Mouse (Mus musculus): ENCODE measurements at regions not wholly inside any gene's neighbourhood (a gene's known extent, or its start where the extent isn't known, plus 50 kb on each side); places are given as distances from the start of the nearest gene placed in this dataset.

DNA sequence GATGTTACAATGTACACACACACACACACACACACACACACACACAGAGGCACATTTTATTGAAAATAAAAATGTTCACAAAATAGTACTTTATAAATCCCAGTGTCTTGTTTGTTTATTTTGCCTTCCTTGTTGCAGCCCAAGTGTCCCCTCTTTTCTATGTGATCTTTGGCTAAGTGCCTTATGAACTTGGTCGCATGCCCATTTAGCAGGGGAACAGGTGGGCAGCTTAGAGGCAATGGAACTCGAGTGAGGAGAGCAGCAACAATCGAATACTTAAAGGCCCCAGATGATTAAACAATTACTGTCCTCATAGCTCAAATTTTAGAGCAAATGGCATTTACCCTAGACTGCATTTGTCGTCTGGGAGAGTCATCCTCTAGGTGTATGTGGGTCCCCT is 631.1 kb upstream of the Cdh5 start:
- no peaks in the 10 kb centered on the region for H3K79me2 ChIP-seq (ENCODE audit: control insufficient read depth, insufficient read depth)
- TF ChIP-seq FOSL1 (IDR thresholded peaks at IDR 0.05; ENCODE audit: insufficient read depth, low read length, poor library complexity, severe bottlenecking) (no peak), MYOG (IDR thresholded peaks at IDR 0.05; ENCODE audit: control insufficient read depth, extremely low read depth, insufficient read length) (no peak), MAX (IDR thresholded peaks at IDR 0.05) (no peak)

DNA sequence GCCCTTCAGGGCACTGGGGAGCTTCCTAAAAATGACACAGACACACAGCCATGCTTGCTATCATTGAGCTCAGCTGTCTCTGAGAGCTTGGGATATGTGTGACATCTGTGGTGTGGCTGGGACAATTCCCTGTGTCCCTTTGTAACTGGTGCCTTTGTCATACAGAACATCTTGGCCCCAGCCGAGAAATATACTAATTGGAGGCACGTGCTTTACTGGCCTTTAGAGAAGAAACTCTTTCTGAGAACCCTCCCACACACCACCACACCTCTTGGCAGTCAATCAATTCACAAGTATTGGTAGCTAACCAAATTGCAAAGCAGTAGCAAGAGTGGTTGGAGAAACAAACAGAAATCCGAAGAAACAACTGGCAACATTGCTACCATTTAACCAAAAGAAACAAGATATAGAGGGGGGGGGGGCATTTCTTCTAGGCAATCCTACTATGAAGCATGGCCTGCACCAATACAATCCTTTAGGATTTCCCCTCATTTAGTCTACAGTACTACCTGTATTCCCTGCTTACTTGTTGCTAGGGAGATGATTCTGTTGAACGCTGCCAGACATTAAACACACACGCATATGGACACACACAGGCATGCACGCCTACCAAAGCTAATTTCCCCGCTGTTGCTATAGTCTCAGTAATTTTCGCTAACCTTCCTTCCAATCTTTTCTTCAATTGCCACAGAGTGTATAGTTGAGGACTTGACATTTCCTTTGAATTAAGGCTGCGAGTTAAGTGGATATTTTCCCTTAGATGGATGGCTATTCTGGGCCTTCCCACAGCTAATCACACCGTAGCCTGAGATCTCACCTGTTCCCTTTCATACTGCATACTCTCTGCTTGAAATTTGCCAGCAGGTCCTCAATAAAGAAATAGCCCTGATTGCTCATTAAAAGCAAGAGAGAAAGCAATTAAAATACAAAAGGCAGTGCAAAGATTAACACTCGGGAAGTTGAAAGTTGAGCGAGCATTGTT is 625.3 kb upstream of the Cdh5 start:
- Histone ChIP-seq H3K4me3 (ENCODE audit: insufficient read depth, poor library complexity, severe bottlenecking) (no peak overlapping the region), H3K27me3 (ENCODE audit: control insufficient read depth, insufficient read depth, insufficient read length) (no peaks in the 10 kb centered on the region), H3K79me2 (ENCODE audit: control insufficient read depth, insufficient read depth) (no peaks in the 10 kb centered on the region), H3ac (ENCODE audit: control insufficient read depth, insufficient read length, low read depth) (no peak overlapping the region), H3K36me3 (ENCODE audit: control insufficient read depth, insufficient read depth) (no peaks in the 10 kb centered on the region), H3K79me3 (ENCODE audit: low read depth) (no peaks in the 10 kb centered on the region)
- TF ChIP-seq MAX (IDR thresholded peaks at IDR 0.05) (no peak), USF1 (IDR thresholded peaks at IDR 0.05; ENCODE audit: low read depth) (no peak), MYOD1 (IDR thresholded peaks at IDR 0.05; ENCODE audit: control insufficient read depth, insufficient read length, low read depth) (no peak), FOSL1 (IDR thresholded peaks at IDR 0.05; ENCODE audit: insufficient read depth, low read length, poor library complexity, severe bottlenecking) (no peak), CTCF (IDR thresholded peaks at IDR 0.05; ENCODE audit: control insufficient read depth, insufficient read depth, insufficient read length) (no peak), MYOG (IDR thresholded peaks at IDR 0.05; ENCODE audit: control insufficient read depth, extremely low read depth, insufficient read length) (no peak), CEBPB (IDR thresholded peaks at IDR 0.05; ENCODE audit: low read depth) (no peak)

More for the DNA sequence above, 631.1 kb upstream of the Cdh5 start:
- H3K36me3 ChIP-seq (ENCODE audit: control insufficient read depth, insufficient read depth): no peaks in the 10 kb centered on the region
- no peak overlapping the region for H3ac ChIP-seq (ENCODE audit: control insufficient read depth, insufficient read length, low read depth)
- H3K27me3 ChIP-seq (ENCODE audit: control insufficient read depth, insufficient read depth, insufficient read length): no peaks in the 10 kb centered on the region
- no peak overlapping the region for H3K4me3 ChIP-seq (ENCODE audit: insufficient read depth, poor library complexity, severe bottlenecking)
- H3K79me3 ChIP-seq (ENCODE audit: low read depth): no peaks in the 10 kb centered on the region

DNA sequence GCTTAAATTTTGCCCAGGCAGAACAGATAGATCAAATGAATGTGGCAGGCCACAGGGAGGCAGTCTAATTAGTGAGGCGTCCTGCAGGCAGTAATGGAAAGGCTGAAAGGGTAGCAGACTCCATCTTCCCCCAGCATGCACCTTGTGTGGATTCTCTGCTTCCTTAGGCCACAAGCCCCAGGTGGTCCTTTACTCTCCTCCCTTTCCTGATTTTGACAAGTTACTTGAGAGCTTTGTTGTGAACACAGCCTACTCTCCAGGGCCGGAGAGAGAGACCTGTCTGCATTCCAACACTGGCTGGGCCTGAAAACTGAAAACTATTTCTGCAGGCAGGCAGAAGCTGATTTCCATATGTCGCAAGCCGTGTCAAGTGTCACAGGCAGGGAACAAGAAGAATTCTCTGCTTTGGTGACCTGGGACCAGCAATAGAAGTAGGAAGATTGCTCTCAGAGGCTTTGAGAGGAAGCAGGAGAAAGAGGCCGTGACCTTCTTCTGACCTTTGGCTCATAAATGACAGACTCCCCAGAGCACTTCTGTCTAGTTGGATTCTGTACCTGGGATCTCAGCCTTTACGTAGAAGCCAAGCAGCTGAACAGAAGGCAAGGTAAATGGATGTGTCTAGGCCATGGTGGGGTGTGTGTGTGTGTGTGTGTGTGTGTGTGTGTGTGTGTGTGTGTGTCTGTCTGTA is 619.2 kb upstream of the Cdh5 start:
- Histone ChIP-seq H3K79me2 (ENCODE audit: control insufficient read depth, insufficient read depth) (no peaks in the 10 kb centered on the region), H3K27me3 (ENCODE audit: control insufficient read depth, insufficient read depth, insufficient read length) (no peaks in the 10 kb centered on the region), H3K4me3 (ENCODE audit: insufficient read depth, poor library complexity, severe bottlenecking) (no peak overlapping the region), H3K79me3 (ENCODE audit: low read depth) (no peaks in the 10 kb centered on the region), H3K36me3 (ENCODE audit: control insufficient read depth, insufficient read depth) (no peaks in the 10 kb centered on the region), H3ac (ENCODE audit: control insufficient read depth, insufficient read length, low read depth) (no peak overlapping the region)
- TF ChIP-seq USF1 (IDR thresholded peaks at IDR 0.05; ENCODE audit: low read depth) (no peak), FOSL1 (IDR thresholded peaks at IDR 0.05; ENCODE audit: insufficient read depth, low read length, poor library complexity, severe bottlenecking) (no peak), MYOD1 (IDR thresholded peaks at IDR 0.05; ENCODE audit: control insufficient read depth, insufficient read length, low read depth) (no peak), MYOG (IDR thresholded peaks at IDR 0.05; ENCODE audit: control insufficient read depth, extremely low read depth, insufficient read length) (no peak), MAX (IDR thresholded peaks at IDR 0.05) (no peak), CEBPB (IDR thresholded peaks at IDR 0.05; ENCODE audit: low read depth) (no peak), CTCF (IDR thresholded peaks at IDR 0.05; ENCODE audit: control insufficient read depth, insufficient read depth, insufficient read length) (no peak)

DNA sequence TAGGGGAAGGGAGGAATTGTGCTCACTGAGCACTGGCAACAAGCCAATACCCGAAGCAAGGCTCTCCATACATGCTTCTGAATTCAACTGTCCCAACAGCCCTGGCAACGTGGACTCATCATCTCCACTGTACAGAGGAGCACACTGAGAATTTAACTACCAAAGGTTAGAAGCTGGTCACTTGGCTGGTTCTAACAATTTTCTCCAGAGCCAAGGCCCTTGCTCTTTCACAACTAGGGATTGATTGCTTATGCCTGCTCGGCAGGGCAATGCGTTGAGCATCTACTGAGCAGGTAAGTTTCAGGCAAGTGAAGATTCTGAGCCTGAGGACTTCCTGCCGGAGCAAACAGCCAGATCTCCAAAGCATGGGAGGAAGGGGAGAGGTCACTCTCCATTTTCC is 616.0 kb upstream of the Cdh5 start:
- no peaks in the 10 kb centered on the region for H3K79me2 ChIP-seq (ENCODE audit: control insufficient read depth, insufficient read depth)
- H3K27me3 ChIP-seq (ENCODE audit: control insufficient read depth, insufficient read depth, insufficient read length): no peaks in the 10 kb centered on the region
- no peak overlapping the region for H3ac ChIP-seq (ENCODE audit: control insufficient read depth, insufficient read length, low read depth)
- H3K36me3 ChIP-seq (ENCODE audit: control insufficient read depth, insufficient read depth): no peaks in the 10 kb centered on the region
- TF ChIP-seq FOSL1 (IDR thresholded peaks at IDR 0.05; ENCODE audit: insufficient read depth, low read length, poor library complexity, severe bottlenecking) (no peak), MYOD1 (IDR thresholded peaks at IDR 0.05; ENCODE audit: control insufficient read depth, insufficient read length, low read depth) (no peak), CEBPB (IDR thresholded peaks at IDR 0.05; ENCODE audit: low read depth) (no peak), CTCF (IDR thresholded peaks at IDR 0.05; ENCODE audit: control insufficient read depth, insufficient read depth, insufficient read length) (no peak), MAX (IDR thresholded peaks at IDR 0.05) (no peak), USF1 (IDR thresholded peaks at IDR 0.05; ENCODE audit: low read depth) (no peak), MYOG (IDR thresholded peaks at IDR 0.05; ENCODE audit: control insufficient read depth, extremely low read depth, insufficient read length) (no peak)
- no peaks in the 10 kb centered on the region for H3K79me3 ChIP-seq (ENCODE audit: low read depth)
- no peak overlapping the region for H3K4me3 ChIP-seq (ENCODE audit: insufficient read depth, poor library complexity, severe bottlenecking)

DNA sequence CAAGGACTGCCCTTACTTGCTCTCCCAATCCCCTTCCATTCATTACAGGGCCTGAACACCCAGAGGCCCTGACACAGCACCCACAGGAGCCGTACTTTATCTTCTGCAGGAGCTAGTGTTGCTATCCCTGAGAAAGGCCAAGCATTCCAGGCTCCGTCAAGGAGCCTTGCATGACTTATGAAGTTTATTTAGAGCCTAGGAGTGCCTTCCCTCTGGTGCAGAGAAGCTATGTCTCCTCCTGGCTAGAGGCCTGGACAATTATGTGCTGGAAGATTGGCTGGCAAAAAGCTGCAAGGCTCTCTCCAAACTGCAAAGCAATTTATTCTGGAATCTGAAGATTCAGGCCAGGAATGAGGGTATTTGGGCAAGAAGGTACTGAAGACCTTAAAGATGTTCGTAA is 612.0 kb upstream of the Cdh5 start:
- no peak overlapping the region for H3K4me3 ChIP-seq (ENCODE audit: insufficient read depth, poor library complexity, severe bottlenecking)
- no peaks in the 10 kb centered on the region for H3K79me2 ChIP-seq (ENCODE audit: control insufficient read depth, insufficient read depth)
- TF ChIP-seq MAX (IDR thresholded peaks at IDR 0.05) (no peak), CEBPB (IDR thresholded peaks at IDR 0.05; ENCODE audit: low read depth) (no peak), FOSL1 (IDR thresholded peaks at IDR 0.05; ENCODE audit: insufficient read depth, low read length, poor library complexity, severe bottlenecking) (no peak), MYOD1 (IDR thresholded peaks at IDR 0.05; ENCODE audit: control insufficient read depth, insufficient read length, low read depth) (no peak), MYOG (IDR thresholded peaks at IDR 0.05; ENCODE audit: control insufficient read depth, extremely low read depth, insufficient read length) (no peak), USF1 (IDR thresholded peaks at IDR 0.05; ENCODE audit: low read depth) (no peak), CTCF (IDR thresholded peaks at IDR 0.05; ENCODE audit: control insufficient read depth, insufficient read depth, insufficient read length) (no peak)
- no peaks in the 10 kb centered on the region for H3K27me3 ChIP-seq (ENCODE audit: control insufficient read depth, insufficient read depth, insufficient read length)
- no peak overlapping the region for H3ac ChIP-seq (ENCODE audit: control insufficient read depth, insufficient read length, low read depth)
- H3K36me3 ChIP-seq (ENCODE audit: control insufficient read depth, insufficient read depth): no peaks in the 10 kb centered on the region
- H3K79me3 ChIP-seq (ENCODE audit: low read depth): no peaks in the 10 kb centered on the region

All from C2C12 (cell line).